Mouse (Mus musculus): ENCODE measurements around the gene Ccdc172.

- TF ChIP-seq GATA1 (IDR thresholded peaks at IDR 0.05; ENCODE audit: borderline replicate concordance, low read length) (no peak), FLI1 (IDR thresholded peaks at IDR 0.05; ENCODE audit: low read length) (no peak)
These were observed 59.8 kb downstream of the Ccdc172 start for GRCm38 (mm10) chr19:58571566-58571965.
